Comparison of ENCODE assay signal across 27 mouse cellular contexts in the genomic region with DNA sequence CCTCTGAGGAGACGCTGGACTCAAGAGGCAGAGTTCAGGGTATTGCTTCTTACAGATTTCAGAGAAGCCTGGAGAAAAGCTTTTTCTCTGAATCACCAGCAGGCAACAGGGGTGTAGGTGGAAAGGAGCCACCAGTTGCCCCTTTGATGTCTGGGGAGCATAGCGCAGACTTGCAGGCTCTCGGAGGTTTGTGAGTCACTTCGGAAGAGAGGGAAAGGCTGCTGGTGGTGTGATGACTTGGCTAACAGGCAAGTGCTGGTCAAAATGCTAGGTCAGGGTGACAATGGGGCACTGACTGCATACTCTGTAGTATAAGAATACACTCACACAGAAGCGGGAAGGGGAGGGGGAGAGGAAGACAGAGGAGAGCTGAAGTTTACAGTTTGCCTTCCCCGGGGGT. TPM values are rescaled to one million over a fixed set of nuclear protein-coding genes. Genes with fewer than 3 reads are reported as not detected.
DNase-seq lines count a peak whose midpoint lies in the region; ATAC-seq and TF ChIP-seq lines count a peak whose summit lies in the region.
"Had no signal": no experiment of that assay in that cellular context is flagged by ENCODE, and none has a peak within 500 bp of the region (broad histone marks: within the 10 kb centered on the region; RNA-seq: fewer than 3 reads in every experiment).

No protein-coding gene starts in this region.

- no peaks in the 10 kb centered on the region for H3K9me3 ChIP-seq in midbrain, embryonic 15.5 days
- no peaks in the 10 kb centered on the region for H3K9me3 ChIP-seq in midbrain, embryonic 14.5 days (ENCODE audit: control insufficient read depth, low read length)
- H3K9me3 ChIP-seq: embryonic facial prominence, embryonic 13.5 days; hindbrain, embryonic 15.5 days; midbrain, embryonic 12.5 days had no signal

- TF ChIP-seq CTCF in layer of hippocampus, adult 2 months (conservative IDR thresholded peaks at IDR 0.05) = no peak

- ATAC-seq in midbrain, embryonic 15.5 days (replicated peaks) = no peak
- no peak for ATAC-seq in midbrain, embryonic 14.5 days (ENCODE audit: low FRiP score, low TSS enrichment)
- ATAC-seq: liver, postnatal 0 days had no signal

- no peak overlapping the region for H3K4me3 ChIP-seq in layer of hippocampus, adult 2 months
- H3K4me3 ChIP-seq in midbrain, embryonic 15.5 days = no peak overlapping the region
- no peak overlapping the region for H3K4me3 ChIP-seq in midbrain, embryonic 14.5 days (replicated peaks; ENCODE audit: low read depth, low read length)
- H3K4me3 ChIP-seq: embryonic facial prominence, embryonic 13.5 days; hindbrain, embryonic 15.5 days; midbrain, embryonic 12.5 days had no signal

- H3K27me3 ChIP-seq in midbrain, embryonic 15.5 days (replicated peaks) = no peaks in the 10 kb centered on the region
- no peaks in the 10 kb centered on the region for H3K27me3 ChIP-seq in midbrain, embryonic 14.5 days (ENCODE audit: control insufficient read depth, insufficient read depth, low read length)
- H3K27me3 ChIP-seq: hindbrain, embryonic 15.5 days had no signal

- peak overlapping the region; percentile 65; the same call in 1 of the 2 replicates for H3K27ac ChIP-seq in layer of hippocampus, adult 2 months
- no peak overlapping the region for H3K27ac ChIP-seq in midbrain, embryonic 15.5 days
- no peak overlapping the region for H3K27ac ChIP-seq in midbrain, embryonic 14.5 days (replicated peaks; ENCODE audit: low read depth, low read length)
- H3K27ac ChIP-seq: embryonic facial prominence, embryonic 13.5 days; hindbrain, embryonic 15.5 days; midbrain, embryonic 12.5 days had no signal

- DNase-seq in layer of hippocampus, adult 2 months (ENCODE audit: low spot score in 2 of 2) = no peak
- DNase-seq in layer of hippocampus, postnatal 25 days (ENCODE audit: extremely low spot score in 1 of 2, low spot score in 1 of 2) = no peak
- DNase-seq in T-cell, adult 2 months (ENCODE audit: low spot score) = peak; percentile 16
- peak; percentile 71 for DNase-seq in brain, adult 2 months (ENCODE audit: low read depth, low spot score)
- DNase-seq in midbrain, embryonic 14.5 days = no peak
- no peak for DNase-seq in kidney, adult 8-10 months
- no peak for DNase-seq in heart, adult 18-20 months
- DNase-seq: cerebellum, adult 9-11 months; gastrocnemius, postnatal 14 days; heart, postnatal 36 days; kidney, adult 11 months; kidney, postnatal 4 days; layer of hippocampus, postnatal 36 days; liver; liver, postnatal 0 days; right cerebral cortex, adult 18-20 months; thymus, adult 18-20 months had no signal

- H3K4me2 ChIP-seq in midbrain, embryonic 15.5 days = no peak overlapping the region
- no peak overlapping the region for H3K4me2 ChIP-seq in midbrain, embryonic 14.5 days (ENCODE audit: low read length)
- H3K4me2 ChIP-seq: embryonic facial prominence, embryonic 13.5 days; heart, embryonic 11.5 days; hindbrain, embryonic 15.5 days; midbrain, embryonic 12.5 days had no signal

- WGBS in midbrain, embryonic 15.5 days = 52% methylated on average over 6 of the region's 6 CpGs
- 61% methylated on average over 6 of the region's 6 CpGs for WGBS in midbrain, embryonic 14.5 days

- no peak overlapping the region for H3K9ac ChIP-seq in midbrain, embryonic 15.5 days
- H3K9ac ChIP-seq in midbrain, embryonic 14.5 days (replicated peaks; ENCODE audit: low read length) = no peak overlapping the region
- H3K9ac ChIP-seq: embryonic facial prominence, embryonic 13.5 days; hindbrain, embryonic 15.5 days; liver, postnatal 0 days; midbrain, embryonic 12.5 days had no signal

- no peaks in the 10 kb centered on the region for H3K36me3 ChIP-seq in midbrain, embryonic 15.5 days (replicated peaks)
- H3K36me3 ChIP-seq in midbrain, embryonic 14.5 days (ENCODE audit: control insufficient read depth, insufficient read depth, low read length) = no peaks in the 10 kb centered on the region
- H3K36me3 ChIP-seq: embryonic facial prominence, embryonic 13.5 days; hindbrain, embryonic 15.5 days; midbrain, embryonic 12.5 days had no signal

- no peaks in the 10 kb centered on the region for H3K4me1 ChIP-seq in midbrain, embryonic 15.5 days
- no peaks in the 10 kb centered on the region for H3K4me1 ChIP-seq in midbrain, embryonic 14.5 days (ENCODE audit: control insufficient read depth, insufficient read depth, low read length)
- H3K4me1 ChIP-seq: embryonic facial prominence, embryonic 13.5 days; hindbrain, embryonic 15.5 days; midbrain, embryonic 12.5 days had no signal

RNA-seq across cellular contexts. Expression of a gene that starts 27.2 kb away (rescaled TPM):
- 1 to 10 TPM; 1.9 to 2.2 TPM for total RNA-seq in layer of hippocampus, adult 2 months (2021)
- total RNA-seq in layer of hippocampus, postnatal 25 days (2021) = 1 to 10 TPM; 1.3 to 2.2 TPM
- polyA plus RNA-seq in midbrain, embryonic 15.5 days (2015; fragmentation: Nextera tagmentation; extraction: Ambion mirVana) = not detected in 2 replicates
- polyA plus RNA-seq in midbrain, embryonic 14.5 days (2014; fragmentation: Nextera tagmentation; extraction: Ambion mirVana) = 0.18 TPM in 1 of 2 replicates, not detected in the other
- 1 to 10 TPM; 1.5 to 2.0 TPM for total RNA-seq in heart, adult 18-20 months (2021)
- total RNA-seq: MEL had no signal
- polyA plus RNA-seq: hindbrain, embryonic 15.5 days; liver, postnatal 0 days had no signal

RNA-seq across cellular contexts. Expression of a gene that starts 51.3 kb away (rescaled TPM):
- not detected for total RNA-seq in layer of hippocampus, adult 2 months (2021)
- not detected for total RNA-seq in layer of hippocampus, postnatal 25 days (2021)
- polyA plus RNA-seq in midbrain, embryonic 15.5 days (2015; fragmentation: Nextera tagmentation; extraction: Ambion mirVana) = not detected in 2 replicates
- not detected in 2 replicates for polyA plus RNA-seq in midbrain, embryonic 14.5 days (2014; fragmentation: Nextera tagmentation; extraction: Ambion mirVana)
- total RNA-seq in heart, adult 18-20 months (2021) = not detected
- total RNA-seq: heart, postnatal 36 days; layer of hippocampus, postnatal 36 days; left cerebral cortex, postnatal 36 days had no signal
- polyA plus RNA-seq: embryonic facial prominence, embryonic 13.5 days; forebrain, embryonic 11.5 days; heart, embryonic 11.5 days; hindbrain, embryonic 15.5 days; midbrain, embryonic 12.5 days; neural tube, embryonic 11.5 days; stomach, embryonic 14.5 days had no signal

Comparison
In these comparisons a context has a peak if more than half of its experiments do, and no peak if none do; other contexts are left out.
1. DNase-seq: peak in T-cell, adult 2 months (single experiment) and brain, adult 2 months (single experiment); none in layer of hippocampus, adult 2 months (0 of 2), layer of hippocampus, postnatal 25 days (0 of 2), midbrain, embryonic 14.5 days (single experiment), kidney, adult 8-10 months (0 of 2) and heart, adult 18-20 months (0 of 2).